Mouse (Mus musculus) myocyte (in vitro differentiated cells): ENCODE data around the gene Plcb4. TPM values are rescaled to one million over a fixed set of nuclear protein-coding genes. Genes with fewer than 3 reads are reported as not detected.
"Not testable (repeated sequence)": the region's sequence is repeated elsewhere in the genome, so short reads cannot be mapped to it uniquely, and the experiment has no call there.

Source experiments
- H3K27me3 ChIP-seq: one replicate; pipeline ENCODE4 v1.6.1; 2011; ENCODE audit not compliant: control insufficient read depth, insufficient read depth, insufficient read length
- H3K36me3 ChIP-seq: one replicate; pipeline ENCODE4 v1.6.1; 2011; ENCODE audit not compliant: control insufficient read depth, insufficient read depth
- H3K4me2 ChIP-seq: one replicate; pipeline ENCODE4 v1.6.1; 2011; ENCODE audit warnings: low read depth, control low read depth
- H3K4me3 ChIP-seq: one replicate; pipeline ENCODE4 v1.5.1; 2011; ENCODE audit warnings: mild to moderate bottlenecking, control low read depth, moderate library complexity
- H3K79me2 ChIP-seq: one replicate; pipeline ENCODE4 v1.6.1; 2011; ENCODE audit not compliant: control insufficient read depth, insufficient read depth
- H3ac ChIP-seq: one replicate; pipeline ENCODE4 v1.6.1; 2011; ENCODE audit not compliant: control insufficient read depth, insufficient read length
- CEBPB ChIP-seq: IDR thresholded peaks from 2 replicates; pipeline ENCODE4 v1.6.1; 2011; ENCODE audit warnings: mild to moderate bottlenecking, moderate library complexity; ENCODE audit not compliant: poor library complexity, insufficient read depth, severe bottlenecking
- E2F4 ChIP-seq: IDR thresholded peaks from one replicate; pipeline ENCODE4 v1.6.1; 2011; ENCODE audit warnings: mild to moderate bottlenecking, control low read depth, moderate library complexity; ENCODE audit not compliant: insufficient read depth
- MAX ChIP-seq: IDR thresholded peaks from one replicate; pipeline ENCODE4 v1.6.1; 2011; ENCODE audit warnings: low read depth, mild to moderate bottlenecking, control low read depth
- MYOD1 ChIP-seq, 3 experiments: IDR thresholded peaks; one replicate each; pipeline ENCODE4 v1.6.1; 2011; ENCODE audit warnings: control low read depth in 2 of 3, low read depth in 2 of 3, mild to moderate bottlenecking in 2 of 3, moderate library complexity in 1 of 3; ENCODE audit not compliant: insufficient read length in 2 of 3, control insufficient read depth in 1 of 3
- MYOG ChIP-seq, 3 experiments: IDR thresholded peaks; one replicate each; pipeline ENCODE4 v1.6.1; 2011; ENCODE audit warnings: control low read depth in 2 of 3, low read depth in 2 of 3, mild to moderate bottlenecking in 2 of 3; ENCODE audit not compliant: insufficient read length in 2 of 3, control insufficient read depth in 1 of 3, insufficient read depth in 1 of 3
- POLR2A ChIP-seq: IDR thresholded peaks from one replicate; pipeline ENCODE4 v1.6.1; 2011; ENCODE audit warnings: low read depth, mild to moderate bottlenecking, control low read depth, moderate library complexity; ENCODE audit not compliant: insufficient read length
- POLR2AphosphoS2 ChIP-seq: IDR thresholded peaks from one replicate; pipeline ENCODE4 v1.6.1; 2011; ENCODE audit warnings: low read depth, control low read depth; ENCODE audit not compliant: insufficient read length
- REST ChIP-seq: IDR thresholded peaks from one replicate; pipeline ENCODE4 v1.6.1; 2011; ENCODE audit warnings: mild to moderate bottlenecking, control low read depth, moderate library complexity; ENCODE audit not compliant: insufficient read depth, insufficient read length
- SRF ChIP-seq: IDR thresholded peaks from one replicate; pipeline ENCODE4 v1.6.1; 2011; ENCODE audit warnings: low read depth; ENCODE audit not compliant: control insufficient read depth, insufficient read length
- TCF12 ChIP-seq: IDR thresholded peaks from one replicate; pipeline ENCODE4 v1.6.1; 2011; ENCODE audit warnings: mild to moderate bottlenecking, control low read depth; ENCODE audit not compliant: poor library complexity, insufficient read depth, severe bottlenecking
- TCF3 ChIP-seq: IDR thresholded peaks from one replicate; pipeline ENCODE4 v1.6.1; 2011; ENCODE audit warnings: low read depth, control low read depth; ENCODE audit not compliant: insufficient read length
- USF1 ChIP-seq: IDR thresholded peaks from one replicate; pipeline ENCODE4 v1.6.1; 2011; ENCODE audit warnings: low read depth, mild to moderate bottlenecking, control low read depth, moderate library complexity
- polyA plus RNA-seq: library from polyadenylated mRNA; unstranded; fragments of >200 nt; fragmentation: generic; extraction: Trizol; gene quantifications from one replicate; pipeline ENCODE4 v1.2.1, GENCODE M21; 2012; ENCODE audit warnings: missing spikeins

Plcb4 gene
- polyA plus RNA-seq, 1 experiment, result 5.3 TPM

GRCm38 (mm10) chr2:135891097-135891496 lies 232.3 kb downstream of the Plcb4 start:
- Histone ChIP-seq H3K4me3 (no peak overlapping the region), H3K36me3 (no peaks in the 10 kb centered on the region), H3ac (no peak overlapping the region), H3K4me2 (no peak overlapping the region), H3K27me3 (no peaks in the 10 kb centered on the region), H3K79me2 (no peaks in the 10 kb centered on the region)
- no peak for TF ChIP-seq MYOG (IDR thresholded peaks at IDR 0.05; ENCODE audit: control insufficient read depth in 1 of 3, insufficient read depth in 1 of 3, insufficient read length in 2 of 3, low read depth in 2 of 3)
- TF ChIP-seq MAX, result no peak
- no peak for TF ChIP-seq USF1
- no peak for TF ChIP-seq POLR2AphosphoS2
- TF ChIP-seq MYOD1 (IDR thresholded peaks at IDR 0.05; ENCODE audit: control insufficient read depth in 1 of 3, insufficient read length in 2 of 3, low read depth in 2 of 3), result no peak
- TF ChIP-seq E2F4, result no peak

GRCm38 (mm10) chr2:135891686-135892085 lies 232.9 kb downstream of the Plcb4 start:
- no peak overlapping the region for H3K4me3 ChIP-seq
- TF ChIP-seq MYOG (IDR thresholded peaks at IDR 0.05; ENCODE audit: control insufficient read depth in 1 of 3, insufficient read depth in 1 of 3, insufficient read length in 2 of 3, low read depth in 2 of 3) (no peak), TCF3 (no peak), REST (no peak), MAX (no peak)
- no peak overlapping the region for H3K4me2 ChIP-seq
- no peak overlapping the region for H3ac ChIP-seq
- H3K79me2 ChIP-seq, result no peaks in the 10 kb centered on the region
- no peaks in the 10 kb centered on the region for H3K36me3 ChIP-seq
- H3K27me3 ChIP-seq, result no peaks in the 10 kb centered on the region

- Histone ChIP-seq H3K4me2 (no peak overlapping the region), H3K36me3 (no peaks in the 10 kb centered on the region), H3K79me2 (no peaks in the 10 kb centered on the region), H3K27me3 (no peaks in the 10 kb centered on the region), H3K4me3 (no peak overlapping the region), H3ac (no peak overlapping the region)
- TF ChIP-seq TCF3 (no peak), MYOD1 (IDR thresholded peaks at IDR 0.05; ENCODE audit: control insufficient read depth in 1 of 3, insufficient read length in 2 of 3, low read depth in 2 of 3) (no peak), REST (no peak), TCF12 (no peak), SRF (no peak), USF1 (no peak), MAX (no peak), E2F4 (no peak), POLR2AphosphoS2 (no peak), POLR2A (no peak), CEBPB (no peak), MYOG (IDR thresholded peaks at IDR 0.05; ENCODE audit: control insufficient read depth in 1 of 3, insufficient read depth in 1 of 3, insufficient read length in 2 of 3, low read depth in 2 of 3) (no peak)
These were observed 235.8 kb downstream of the Plcb4 start for GRCm38 (mm10) chr2:135894582-135894981.

GRCm38 (mm10) chr2:135898025-135898424 lies 239.2 kb downstream of the Plcb4 start:
- Histone ChIP-seq H3K4me3 (no peak overlapping the region), H3K79me2 (no peaks in the 10 kb centered on the region), H3ac (no peak overlapping the region), H3K4me2 (no peak overlapping the region), H3K36me3 (no peaks in the 10 kb centered on the region), H3K27me3 (no peaks in the 10 kb centered on the region)
- TF ChIP-seq CEBPB (no peak), TCF3 (no peak), SRF (no peak), MYOD1 (IDR thresholded peaks at IDR 0.05; ENCODE audit: control insufficient read depth in 1 of 3, insufficient read length in 2 of 3, low read depth in 2 of 3) (no peak)

DNA sequence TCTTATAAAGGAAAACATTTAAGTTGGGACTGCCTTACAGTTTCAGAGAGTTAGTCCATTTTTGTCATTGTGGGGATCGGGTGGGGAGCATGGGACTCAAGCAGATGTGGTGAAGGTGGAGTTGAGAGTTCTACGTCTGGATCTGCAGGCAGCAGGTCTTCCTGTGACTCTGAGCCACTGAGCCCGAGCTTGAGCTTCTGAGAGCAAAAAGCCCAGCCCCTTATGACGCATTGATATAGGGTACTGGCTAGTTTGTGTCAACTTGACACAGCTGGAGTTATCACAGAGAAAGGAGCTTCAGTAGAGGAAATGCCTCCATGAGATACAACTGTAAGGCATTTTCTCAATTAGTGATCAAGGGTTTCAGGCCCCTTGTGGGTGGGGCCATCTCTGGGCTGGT lies 241.1 kb downstream of the Plcb4 start:
- not testable (repeated sequence) for H3K4me2 ChIP-seq, H3K36me3 ChIP-seq, H3K79me2 ChIP-seq, H3K4me3 ChIP-seq, H3K27me3 ChIP-seq, H3ac ChIP-seq

DNA sequence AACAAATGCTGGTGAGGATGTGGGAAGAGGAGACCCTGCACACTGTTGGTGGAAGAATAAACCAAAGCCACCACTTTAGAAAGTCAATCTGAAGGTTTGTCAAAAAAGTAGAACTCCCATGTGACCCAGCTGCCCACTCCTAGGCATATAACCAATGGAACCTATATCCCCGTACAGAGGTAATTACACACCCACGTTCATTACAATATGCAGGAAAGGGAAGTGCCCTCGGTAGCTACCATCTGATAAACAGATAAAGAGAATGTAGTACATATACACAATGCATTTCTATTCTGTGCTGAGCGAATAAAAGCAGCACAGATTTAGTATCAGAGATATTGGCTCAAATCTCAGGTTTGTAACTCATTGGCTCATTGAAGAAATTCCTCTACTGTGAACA lies 242.2 kb downstream of the Plcb4 start:
- Histone ChIP-seq H3ac (no peak overlapping the region), H3K4me3 (no peak overlapping the region), H3K4me2 (no peak overlapping the region), H3K79me2 (no peaks in the 10 kb centered on the region), H3K27me3 (no peaks in the 10 kb centered on the region), H3K36me3 (no peaks in the 10 kb centered on the region)
- TF ChIP-seq SRF, result no peak
- TF ChIP-seq TCF12, result no peak
- TF ChIP-seq MYOG (IDR thresholded peaks at IDR 0.05; ENCODE audit: control insufficient read depth in 1 of 3, insufficient read depth in 1 of 3, insufficient read length in 2 of 3, low read depth in 2 of 3), result no peak
- no peak for TF ChIP-seq CEBPB
- no peak for TF ChIP-seq REST
- TF ChIP-seq MAX, result no peak
- TF ChIP-seq POLR2A, result no peak
- TF ChIP-seq MYOD1 (IDR thresholded peaks at IDR 0.05; ENCODE audit: control insufficient read depth in 1 of 3, insufficient read length in 2 of 3, low read depth in 2 of 3), result no peak
- no peak for TF ChIP-seq USF1
- TF ChIP-seq POLR2AphosphoS2, result no peak
- no peak for TF ChIP-seq E2F4
- TF ChIP-seq TCF3, result no peak
